Mouse (Mus musculus) stomach, embryonic 16.5 days (tissue): Measurements from ENCODE around the gene Mmp25. TPM values are rescaled to one million over a fixed set of nuclear protein-coding genes. Genes with fewer than 3 reads are reported as not detected.

Experiments
- polyA plus RNA-seq: library from polyadenylated mRNA; unstranded; fragments of >200 nt; fragmentation: Nextera tagmentation; extraction: Ambion mirVana; gene quantifications from 2 replicates; pipeline ENCODE4 v1.2.1, GENCODE M21; 2015

The Mmp25 gene
- polyA plus RNA-seq, 1 experiment from 2014 or later, result 0.74 TPM

Other genes starting within 250 kb of the Mmp25 start
- gene Vmn2r117, start 165.6 kb downstream of the Mmp25 start, polyA plus RNA-seq, result not detected in 2 replicates
- 15.1 and 17.2 TPM in 2 replicates for gene Zfp213, start 81.0 kb downstream of the Mmp25 start, polyA plus RNA-seq
- gene Zfp13, start 45.8 kb downstream of the Mmp25 start, polyA plus RNA-seq, result 11.5 and 11.8 TPM in 2 replicates
- 0.15 TPM in 1 of 2 replicates, not detected in the other for gene Zscan10, start 44.4 kb downstream of the Mmp25 start, polyA plus RNA-seq
- gene Bicdl2, start 15.2 kb upstream of the Mmp25 start, polyA plus RNA-seq, result 19.6 and 26.1 TPM in 2 replicates
- 93.1 and 112 TPM in 2 replicates for gene Hcfc1r1, start 28.3 kb upstream of the Mmp25 start, polyA plus RNA-seq
- 37.0 and 38.5 TPM in 2 replicates for gene Thoc6, start 28.6 kb upstream of the Mmp25 start, polyA plus RNA-seq
- gene Tnfrsf12a, start 32.2 kb upstream of the Mmp25 start, polyA plus RNA-seq, result 24.1 and 26.6 TPM in 2 replicates
- gene Cldn6, start 34.0 kb upstream of the Mmp25 start, polyA plus RNA-seq, result 69.6 and 70.6 TPM in 2 replicates
- 1.3 and 2.2 TPM in 2 replicates for gene Cldn9, start 38.7 kb upstream of the Mmp25 start, polyA plus RNA-seq
- 0.23 TPM in 1 of 2 replicates, not detected in the other for gene 1520401A03Rik, start 77.5 kb upstream of the Mmp25 start, polyA plus RNA-seq
- 40.9 and 43.3 TPM in 2 replicates for gene Pkmyt1, start 81.1 kb upstream of the Mmp25 start, polyA plus RNA-seq
- 25.4 and 28.4 TPM in 2 replicates for gene Paqr4, start 95.6 kb upstream of the Mmp25 start, polyA plus RNA-seq
- gene Kremen2, start 100.6 kb upstream of the Mmp25 start, polyA plus RNA-seq, result 0.45 and 0.67 TPM in 2 replicates
- 43.3 and 47.0 TPM in 2 replicates for gene Flywch1, start 126.3 kb upstream of the Mmp25 start, polyA plus RNA-seq
- gene Flywch2, start 140.8 kb upstream of the Mmp25 start, polyA plus RNA-seq, result 19.4 and 19.8 TPM in 2 replicates
- 334 and 350 TPM in 2 replicates for gene Srrm2, start 145.3 kb upstream of the Mmp25 start, polyA plus RNA-seq
- 906 and 920 TPM in 2 replicates for gene Elob, start 183.9 kb upstream of the Mmp25 start, polyA plus RNA-seq
- gene Prss33, start 190.8 kb upstream of the Mmp25 start, polyA plus RNA-seq, result 0.21 TPM in 1 of 2 replicates, not detected in the other
- 7.8 and 10.4 TPM in 2 replicates for gene Prss32, start 198.6 kb upstream of the Mmp25 start, polyA plus RNA-seq
- gene Prss41, start 198.9 kb upstream of the Mmp25 start, polyA plus RNA-seq, result 2.6 and 3.3 TPM in 2 replicates
- gene Prss21, start 222.8 kb upstream of the Mmp25 start, polyA plus RNA-seq, result not detected in 2 replicates
- gene Dcpp1, start 235.6 kb upstream of the Mmp25 start, polyA plus RNA-seq, result not detected in 2 replicates
- not detected in 2 replicates for gene Dcpp2, start 235.6 kb upstream of the Mmp25 start, polyA plus RNA-seq